Mouse (Mus musculus) adrenal gland, adult 18-20 months (tissue): ENCODE data around the gene Tprg. TPM values are rescaled to one million over a fixed set of nuclear protein-coding genes. Genes with fewer than 3 reads are reported as not detected.
A peak's percentile ranks its signal among the peaks of the same experiment; 100 is the strongest.

Experiments used
- DNase-seq, 2 experiments: peaks; one replicate each; pipeline ENCODE4 v3.0.0; 2021 to 2022; ENCODE audit warnings: low spot score in 2 of 2
- long read RNA-seq, 2 experiments: library from polyadenylated mRNA; stranded (forward); transcript quantifications; one replicate each; pipeline ENCODE4 v2.0.0; 2021
- total RNA-seq, 2 experiments: library from RNA; stranded (reverse); gene quantifications; 1 replicate in 1 of 2; 2 replicates in 1 of 2; pipeline ENCODE4 v1.2.3; 2021

Gene Tprg
- total RNA-seq: not detected
- long read RNA-seq, experiment 1: 0 reads
- long read RNA-seq, experiment 2: 0 reads

DNA sequence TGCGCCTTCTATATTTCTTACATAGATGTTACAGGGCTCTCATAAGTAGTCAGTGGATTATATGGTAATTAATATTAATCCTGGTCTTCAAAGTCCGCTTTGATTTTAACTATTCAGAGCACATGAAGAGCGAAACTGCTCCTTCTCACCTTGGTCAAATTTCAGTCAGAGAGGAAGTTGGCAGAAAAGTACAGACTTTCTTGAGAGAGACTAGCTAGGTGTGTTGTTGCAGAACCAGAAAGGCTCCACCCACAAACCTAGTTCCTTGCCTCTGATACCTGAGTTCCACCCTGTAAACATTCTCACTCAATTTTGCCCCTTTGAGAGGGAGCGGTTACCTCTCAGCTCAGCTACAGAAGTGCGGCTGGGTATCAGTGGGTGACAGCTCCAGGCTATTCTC lies at the start of gene Tprg:
Gene Tprg (plus strand): TSS at position 301 of the 400 bp plus-strand sequence.
- DNase-seq: no peak

- DNase-seq: no peak
Observed at GRCm38 (mm10) chr16:25238274-25239050, 48.2 kb upstream of the Tprg start.

- DNase-seq: peak in 1 of 2 experiments; percentile 10
Observed at GRCm38 (mm10) chr16:25248889-25249288, 37.7 kb upstream of the Tprg start.

GRCm38 (mm10) chr16:25250129-25250749 lies 36.4 kb upstream of the Tprg start:
- DNase-seq: no peak

DNA sequence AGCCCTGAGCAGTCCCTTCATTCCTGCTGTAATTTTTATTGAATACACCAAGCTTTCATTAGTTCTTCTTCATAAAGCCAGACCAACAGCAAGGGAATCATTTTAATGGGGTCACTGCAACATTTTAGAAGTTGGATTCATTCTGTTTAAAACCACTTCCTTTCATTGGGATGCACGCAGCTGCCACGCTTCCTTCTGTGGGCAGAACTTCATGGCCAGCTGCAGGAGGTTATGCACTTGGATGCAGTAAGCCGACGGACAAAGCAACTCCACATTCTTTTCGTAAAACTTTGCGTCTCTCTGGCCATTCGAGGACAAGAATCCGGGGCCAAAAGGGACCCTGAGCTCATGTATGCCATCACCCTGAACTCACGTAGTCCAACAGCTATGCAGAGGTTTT lies 35.5 kb upstream of the Tprg start:
- no peak for DNase-seq

DNA sequence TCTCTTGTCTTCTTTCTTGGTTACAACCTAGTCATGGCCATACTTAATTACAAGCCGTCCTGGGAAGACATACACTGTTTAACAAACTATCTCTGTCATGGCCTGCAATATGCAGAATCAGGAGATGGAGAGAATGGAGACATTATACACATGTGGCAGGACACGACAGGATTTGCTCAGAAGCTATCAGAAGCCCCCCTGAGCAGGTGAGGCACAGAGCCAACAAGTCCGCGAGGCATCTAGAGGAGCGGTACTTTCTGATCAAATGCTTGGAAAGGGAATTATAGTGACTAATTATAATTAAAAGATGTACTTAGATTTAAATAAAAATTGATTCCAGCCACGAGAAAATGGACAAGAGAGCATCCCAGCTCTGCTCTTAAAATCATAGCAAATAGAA lies 32.0 kb upstream of the Tprg start:
- no peak for DNase-seq

DNA sequence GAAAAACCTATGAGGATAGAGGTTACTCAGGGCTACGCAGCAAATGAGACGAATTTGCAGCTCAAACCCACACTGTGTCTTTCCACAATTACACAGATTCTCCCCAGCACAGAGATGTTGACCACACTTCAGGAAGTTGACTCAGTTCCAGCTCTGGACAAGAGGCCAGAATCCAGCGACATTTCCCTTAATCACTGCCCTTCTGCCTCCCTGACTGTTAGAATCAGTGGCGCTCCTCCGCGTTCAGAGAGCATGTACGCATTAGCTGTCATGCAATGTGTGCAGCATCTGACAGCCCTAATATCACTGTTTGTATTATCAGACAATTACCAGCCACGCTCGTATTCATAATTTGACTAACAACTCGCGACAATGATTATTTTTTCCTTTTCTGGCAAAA lies 31.4 kb upstream of the Tprg start:
- no peak for DNase-seq

DNA sequence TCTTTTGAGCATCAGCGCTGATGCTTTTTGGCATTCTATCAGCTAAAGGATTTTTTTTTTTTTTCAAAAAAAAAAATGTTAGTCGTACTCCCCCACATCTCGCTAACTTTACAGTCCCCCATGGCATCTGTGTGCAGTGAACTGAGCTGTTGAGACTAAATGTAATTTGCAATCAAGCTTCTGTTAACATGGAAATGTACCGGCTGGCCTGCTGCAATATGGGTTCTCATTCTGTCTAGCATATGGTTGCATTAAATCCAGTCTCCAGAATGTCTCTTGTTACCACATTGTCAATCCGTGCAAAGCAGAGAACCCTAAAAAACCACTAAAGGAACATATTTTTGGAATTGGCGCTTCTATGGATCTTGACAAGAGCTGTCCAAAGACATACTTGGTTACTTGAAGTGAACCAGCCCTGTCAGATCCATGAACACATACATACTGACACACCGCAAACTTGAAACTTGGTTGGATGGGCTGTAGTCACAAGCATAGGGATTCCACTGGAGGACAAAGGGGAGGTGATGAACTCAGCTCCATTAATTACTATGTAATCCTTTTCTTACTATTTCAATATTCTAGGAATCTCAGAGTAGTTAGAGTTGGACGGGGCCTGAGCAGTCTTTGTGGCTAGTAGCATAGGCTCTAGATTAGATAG lies 30.9 kb upstream of the Tprg start:
- no peak for DNase-seq

DNA sequence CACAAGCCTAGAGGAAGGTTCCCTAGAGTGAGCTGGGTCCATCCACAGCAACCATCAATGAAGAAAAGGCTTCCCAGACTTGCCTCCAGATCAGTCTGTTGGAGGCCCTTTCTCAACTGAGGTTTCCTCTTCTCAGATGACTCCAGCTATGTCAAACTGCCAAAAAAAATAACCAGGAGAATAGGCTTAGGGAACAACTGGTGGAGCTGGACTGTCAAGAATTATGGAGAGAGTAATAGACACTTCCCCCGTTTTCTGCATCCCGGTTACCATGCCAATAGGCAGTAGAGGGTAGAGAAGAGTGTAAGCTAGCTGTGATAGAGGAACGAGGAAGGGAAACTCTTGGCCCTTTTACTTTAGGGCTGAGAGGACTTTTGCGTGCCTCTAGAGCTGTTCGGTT lies 24.3 kb upstream of the Tprg start:
- no peak for DNase-seq

DNA sequence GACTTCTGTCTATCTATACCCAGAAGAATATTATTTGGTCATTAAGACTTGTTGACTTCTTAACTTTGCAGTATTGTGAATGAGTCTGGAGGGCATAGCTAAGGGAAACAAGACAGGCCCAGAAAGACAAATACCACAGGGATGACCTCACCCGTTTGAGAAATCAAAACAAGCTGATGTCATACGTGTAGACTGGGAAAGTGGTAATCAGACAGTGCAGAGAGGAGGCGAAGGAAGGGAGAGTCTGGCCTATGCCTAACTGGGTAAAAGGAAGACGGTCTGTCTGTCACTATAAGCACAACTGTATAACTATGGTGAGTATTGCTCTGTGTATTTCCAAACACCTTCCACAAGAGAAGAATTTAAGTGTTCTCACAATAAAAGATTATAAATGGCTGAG lies 23.7 kb upstream of the Tprg start:
- no peak for DNase-seq

DNA sequence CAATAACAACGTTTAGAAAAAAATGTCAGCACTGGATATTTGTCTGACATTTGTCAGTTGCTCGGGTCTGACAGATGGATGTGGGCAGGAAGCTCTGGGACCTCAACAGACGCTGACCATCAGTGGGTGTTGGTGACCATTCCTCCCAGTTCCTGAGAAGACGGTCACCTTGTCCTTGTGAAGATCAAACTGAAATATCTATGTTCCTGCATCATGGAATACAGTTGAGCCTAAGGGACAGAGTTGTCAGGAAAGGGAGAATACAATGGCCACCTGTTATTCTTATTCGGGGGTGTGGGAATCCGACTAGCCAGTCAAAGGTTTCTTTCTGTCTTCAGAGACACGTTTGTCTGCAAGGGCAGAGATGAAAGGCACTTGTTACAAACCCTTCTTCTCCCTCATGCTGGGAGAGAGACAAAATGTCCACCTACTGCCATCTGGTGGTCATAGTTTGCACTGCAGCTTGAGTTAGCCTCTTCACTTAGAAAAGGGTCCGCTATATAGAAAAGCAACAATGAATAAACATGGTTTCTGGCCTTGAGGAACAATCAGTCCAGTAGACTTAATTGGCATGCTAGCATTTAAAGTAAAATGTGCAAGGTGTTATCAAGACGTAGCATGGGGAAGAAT lies 23.0 kb upstream of the Tprg start:
- peak; percentile 84 to 87 for DNase-seq

DNA sequence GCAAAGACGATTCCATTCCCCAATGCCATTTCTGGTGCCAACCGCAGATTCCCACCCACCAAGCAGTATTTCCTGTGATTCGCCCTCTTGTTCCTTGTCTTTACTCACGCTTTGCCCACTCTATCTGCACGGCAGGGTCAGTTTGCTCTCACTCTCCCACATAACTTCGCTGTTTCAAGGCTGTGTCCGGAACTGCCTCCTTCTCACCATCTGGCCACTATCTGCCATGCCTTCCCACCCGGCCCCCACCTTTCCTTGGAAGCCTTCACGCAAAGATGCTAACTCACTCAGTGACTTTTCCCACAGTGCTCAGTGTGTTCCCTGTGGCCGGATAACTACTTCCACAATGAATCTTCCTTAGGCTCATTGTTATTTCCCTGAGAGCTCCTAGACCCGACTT lies 21.4 kb upstream of the Tprg start:
- no peak for DNase-seq

- no peak for DNase-seq
Observed at GRCm38 (mm10) chr16:25268276-25268675, 18.3 kb upstream of the Tprg start.

GRCm38 (mm10) chr16:25282563-25282962 lies 4.1 kb upstream of the Tprg start:
- DNase-seq: no peak

DNA sequence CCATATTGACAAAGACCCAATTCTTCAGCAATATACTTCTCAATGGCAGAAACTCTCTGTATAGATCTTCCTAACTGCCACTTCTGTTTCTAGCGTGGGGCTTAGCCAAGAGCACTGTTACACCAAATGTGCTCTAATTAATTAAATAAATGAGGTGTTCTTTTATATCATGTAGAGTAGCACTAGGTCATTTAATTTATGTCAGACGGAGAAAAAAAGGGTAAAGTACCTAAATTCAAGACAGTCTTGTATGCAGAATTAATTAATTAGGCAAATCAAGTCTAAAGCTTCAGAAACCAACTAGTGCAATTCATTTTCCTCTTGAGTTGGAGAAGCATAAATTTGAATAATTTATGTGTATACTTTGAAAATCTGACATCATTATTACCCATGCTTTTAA lies 7.1 kb downstream of the Tprg start:
- no peak for DNase-seq

DNA sequence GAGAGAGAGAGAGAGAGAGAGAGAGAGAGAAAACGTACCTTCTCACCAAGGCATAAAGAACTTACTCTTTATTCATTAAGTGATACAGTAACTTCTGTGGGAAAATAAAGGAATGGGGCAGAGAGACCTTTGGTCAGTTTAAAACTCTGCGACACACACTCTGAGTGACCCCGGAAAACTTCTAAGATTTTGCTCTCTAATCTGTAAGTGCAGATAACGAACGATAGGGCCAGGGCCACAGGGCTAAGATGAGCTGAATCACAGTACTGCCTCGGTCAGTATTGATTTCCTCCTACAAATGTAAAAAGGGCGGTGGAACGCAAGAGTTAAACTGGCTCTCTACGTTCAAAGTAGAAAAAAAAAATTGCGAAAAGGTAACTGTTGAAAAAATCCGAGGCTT lies 8.9 kb downstream of the Tprg start:
- no peak for DNase-seq

GRCm38 (mm10) chr16:25296746-25297145 lies 10.1 kb downstream of the Tprg start:
- DNase-seq: no peak

DNA sequence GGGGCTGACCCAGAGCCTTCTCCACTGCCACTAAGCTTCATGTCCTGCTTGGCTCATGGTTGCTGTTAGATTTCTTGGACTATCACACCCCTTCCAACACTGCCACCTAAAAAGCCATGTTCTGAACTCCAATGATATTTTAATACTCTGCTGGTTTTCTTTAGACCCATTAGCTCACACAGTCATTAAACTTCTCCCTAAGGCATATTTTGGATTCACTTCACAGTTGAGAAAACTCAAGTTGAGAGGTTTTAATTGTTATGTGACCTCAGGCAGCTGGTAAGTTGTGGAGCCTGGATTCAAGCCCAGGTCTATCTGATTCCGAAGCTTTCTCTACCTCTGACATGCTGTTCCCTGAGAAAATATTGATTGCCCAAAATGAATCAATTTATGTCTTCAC lies 11.6 kb downstream of the Tprg start:
- no peak for DNase-seq

- no peak for DNase-seq
Observed at GRCm38 (mm10) chr16:25302616-25303015, 16.0 kb downstream of the Tprg start.

- DNase-seq: no peak
Observed at GRCm38 (mm10) chr16:25314006-25314405, 27.4 kb downstream of the Tprg start.

DNA sequence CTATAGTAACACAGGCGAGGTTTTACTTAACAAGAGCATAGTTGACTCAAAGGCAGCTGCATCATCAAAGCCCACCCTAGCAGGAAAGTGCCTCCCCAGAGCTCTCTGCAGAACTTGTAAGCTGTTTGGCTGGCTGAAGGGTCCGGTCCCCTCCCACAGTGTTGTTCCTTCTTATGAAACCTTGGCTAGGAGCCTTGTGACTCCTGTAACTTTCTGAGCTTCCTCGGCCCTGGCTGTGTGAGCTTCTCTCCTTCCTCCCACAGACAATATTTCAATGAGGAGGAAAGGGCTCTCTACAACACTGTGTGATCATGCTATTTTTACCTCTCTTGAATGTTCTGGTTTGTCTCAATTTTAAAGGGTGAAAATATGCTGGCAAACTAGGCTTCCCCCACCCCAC lies 28.5 kb downstream of the Tprg start:
- no peak for DNase-seq
